Mouse (Mus musculus): Measurements from ENCODE around the gene Ppp6c. TPM values are rescaled to one million over a fixed set of nuclear protein-coding genes. Genes with fewer than 3 reads are reported as not detected.

Ppp6c gene
- 2.9 and 3.8 TPM in 2 replicates for polyA plus RNA-seq (2012; rRNA removed; ENCODE audit: low replicate concordance)

GRCm38 (mm10) chr2:39226019-39226640 is at the start of gene Ppp6c:
TSS of gene Ppp6c (minus strand) at chr2:39226451.

GRCm38 (mm10) chr2:39190561-39191056 is 35.6 kb downstream of the Ppp6c start, which contains the start of gene Scai:
TSS of gene Scai (minus strand) at chr2:39190734.

Other genes with a start within 250 kb of the Ppp6c start
- 0.30 and 0.56 TPM in 2 replicates for gene Wdr38, start 229.0 kb downstream of the Ppp6c start, polyA plus RNA-seq (2012; rRNA removed; ENCODE audit: low replicate concordance)
- gene Arpc5l, start 221.1 kb downstream of the Ppp6c start, polyA plus RNA-seq (2012; rRNA removed; ENCODE audit: low replicate concordance): 25.3 and 27.8 TPM in 2 replicates
- gene Rpl35, start 220.8 kb downstream of the Ppp6c start, polyA plus RNA-seq (2012; rRNA removed; ENCODE audit: low replicate concordance): 77.2 and 77.4 TPM in 2 replicates
- gene Golga1, start 160.9 kb downstream of the Ppp6c start, polyA plus RNA-seq (2012; rRNA removed; ENCODE audit: low replicate concordance): 7.4 and 8.6 TPM in 2 replicates
- 0.05 and 0.11 TPM in 2 replicates for gene Scai, start 35.7 kb downstream of the Ppp6c start, polyA plus RNA-seq (2012; rRNA removed; ENCODE audit: low replicate concordance)